19 mouse cellular contexts compared by ENCODE assay signal in genomic region chr8:82331675-82332234, GRCm38 (mm10).
"Had no signal": no experiment of that assay in that cellular context is flagged by ENCODE, and none has a peak within 500 bp of the region (broad histone marks: within the 10 kb centered on the region; RNA-seq: fewer than 3 reads in every experiment).

No protein-coding gene starts in this region.

- H3K27ac ChIP-seq: liver, embryonic 15.5 days; lung, embryonic 15.5 days; midbrain, embryonic 10.5 days; midbrain, embryonic 12.5 days; neural tube, embryonic 13.5 days; neural tube, embryonic 15.5 days had no signal

- H3K27me3 ChIP-seq: liver, embryonic 15.5 days; lung, embryonic 15.5 days; midbrain, embryonic 12.5 days; neural tube, embryonic 13.5 days; neural tube, embryonic 15.5 days had no signal

- H3K4me2 ChIP-seq: liver, embryonic 15.5 days; lung, embryonic 15.5 days; midbrain, embryonic 12.5 days; neural tube, embryonic 13.5 days; neural tube, embryonic 15.5 days had no signal

- H3K36me3 ChIP-seq: lung, embryonic 15.5 days; midbrain, embryonic 10.5 days; midbrain, embryonic 12.5 days; neural tube, embryonic 13.5 days; neural tube, embryonic 15.5 days had no signal

- H3K9ac ChIP-seq: liver, embryonic 15.5 days; liver, postnatal 0 days; lung, embryonic 15.5 days; midbrain, embryonic 12.5 days; neural tube, embryonic 13.5 days; neural tube, embryonic 15.5 days had no signal

- H3K4me1 ChIP-seq: liver, embryonic 15.5 days; lung, embryonic 15.5 days; midbrain, embryonic 10.5 days; midbrain, embryonic 12.5 days; neural tube, embryonic 13.5 days; neural tube, embryonic 15.5 days had no signal

- ATAC-seq: liver, postnatal 0 days; lung, postnatal 0 days; midbrain, embryonic 16.5 days had no signal

- H3K9me3 ChIP-seq: liver, embryonic 15.5 days; lung, embryonic 15.5 days; midbrain, embryonic 10.5 days; midbrain, embryonic 12.5 days; neural tube, embryonic 13.5 days; neural tube, embryonic 15.5 days had no signal

- DNase-seq: liver, postnatal 0 days; lung, adult 2 months; lung, postnatal 4 days; midbrain, embryonic 14.5 days; retina, postnatal 1 day; right cerebral cortex, adult 18-20 months; spleen, adult 18-20 months; thymus, adult 2 months; thymus, postnatal 14 days; thymus, postnatal 36 days had no signal

- H3K4me3 ChIP-seq: liver, embryonic 15.5 days; lung, embryonic 15.5 days; midbrain, embryonic 10.5 days; midbrain, embryonic 12.5 days; myocyte; neural tube, embryonic 13.5 days; neural tube, embryonic 15.5 days had no signal
